Mouse (Mus musculus): Measurements from ENCODE around the gene AW011738.

DNA sequence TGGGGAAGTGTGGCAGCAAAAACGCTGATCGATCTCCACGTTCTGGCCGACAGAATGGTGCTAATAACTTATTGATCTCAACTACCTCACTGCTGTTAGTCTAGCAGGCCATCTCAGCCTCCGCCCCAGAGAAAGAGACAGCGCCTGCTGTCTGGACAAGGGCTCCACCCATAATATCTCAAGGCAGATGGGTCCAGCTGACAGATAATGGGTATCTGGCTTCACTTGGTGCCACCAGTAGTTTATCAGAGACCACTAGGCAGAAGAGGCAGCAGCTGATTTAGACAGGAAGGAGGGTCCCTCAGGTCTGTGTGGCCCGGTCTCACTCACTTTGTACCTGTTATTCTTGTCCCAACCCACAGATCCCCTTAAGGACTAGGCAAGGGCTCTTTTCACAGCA is 49.9 kb downstream of the AW011738 start:
- TF ChIP-seq POLR2A (IDR thresholded peaks at IDR 0.05; ENCODE audit: borderline replicate concordance, control insufficient read depth, low read depth, low read length) (no peak), CTCF (IDR thresholded peaks at IDR 0.05; ENCODE audit: control insufficient read depth, insufficient read depth, low read length) (no peak)

All from bone marrow, adult 2 months (tissue).